Mouse (Mus musculus) forebrain, embryonic 16.5 days (tissue): Measurements from ENCODE around the gene Fam110a. TPM values are rescaled to one million over a fixed set of nuclear protein-coding genes. Genes with fewer than 3 reads are reported as not detected.

Experiments used
- ATAC-seq: fragments of 200-750 bp; cut with Nextera tagmentation; 2 replicates; pipeline ENCODE4 v1.8.0; 2017; ENCODE audit warnings: mild to moderate bottlenecking, moderate library complexity
- H3K27ac ChIP-seq: fragments of 300-500 bp; sonication (generic); 2 replicates; pipeline ENCODE4 v1.5.1; 2014; ENCODE audit warnings: low read length, control low read depth
- H3K27me3 ChIP-seq: fragments of 300-500 bp; sonication (generic); replicated peaks from 2 replicates; pipeline ENCODE4 v1.6.1; 2014; ENCODE audit warnings: low read length; ENCODE audit not compliant: control insufficient read depth, insufficient read depth
- H3K36me3 ChIP-seq: fragments of 300-500 bp; sonication (generic); 2 replicates; pipeline ENCODE4 v1.6.1; 2014; ENCODE audit not compliant: control insufficient read depth, insufficient read depth
- H3K4me1 ChIP-seq: fragments of 300-500 bp; sonication (generic); replicated peaks from 2 replicates; pipeline ENCODE4 v1.6.1; 2014; ENCODE audit warnings: low read length; ENCODE audit not compliant: control insufficient read depth, insufficient read depth
- H3K4me2 ChIP-seq: fragments of 300-500 bp; sonication (generic); 2 replicates; pipeline ENCODE4 v1.6.1; 2014; ENCODE audit warnings: mild to moderate bottlenecking, low read length, control low read depth
- H3K4me3 ChIP-seq: fragments of 300-500 bp; sonication (generic); replicated peaks from 2 replicates; pipeline ENCODE4 v1.5.1; 2014; ENCODE audit warnings: mild to moderate bottlenecking, low read length, control low read depth
- H3K9ac ChIP-seq: fragments of 300-500 bp; sonication (generic); replicated peaks from 2 replicates; pipeline ENCODE4 v1.6.1; 2014; ENCODE audit warnings: low read depth, low read length, control low read depth
- H3K9me3 ChIP-seq: fragments of 300-500 bp; sonication (generic); 2 replicates; pipeline ENCODE4 v1.6.1; 2016; ENCODE audit warnings: low read length; ENCODE audit not compliant: control insufficient read depth
- WGBS: fragments of 180-500 bp; shearing (Covaris S2); extraction: QIAGEN DNeasy Blood & Tissue Kit; methylation state at CpG from one replicate; pipeline ENCODE4 v1.1.7; 2014; 5-methylcytosine and 5-hydroxymethylcytosine counted together
- microRNA counts: library from miRNA; unstranded; fragments of <30 nt; microRNA quantifications from one replicate; lab custom pipeline; 2016
- microRNA-seq: library from miRNA; unstranded; fragments of <30 nt; microRNA quantifications from one replicate; pipeline ENCODE4, GENCODE M21; 2017
- polyA plus RNA-seq: library from polyadenylated mRNA; unstranded; fragments of >200 nt; fragmentation: Nextera tagmentation; extraction: Ambion mirVana; gene quantifications from 2 replicates; pipeline ENCODE4 v1.2.1, GENCODE M21; 2015

The Fam110a gene
- polyA plus RNA-seq, 1 experiment from 2014 or later, result 69.2 TPM

DNA sequence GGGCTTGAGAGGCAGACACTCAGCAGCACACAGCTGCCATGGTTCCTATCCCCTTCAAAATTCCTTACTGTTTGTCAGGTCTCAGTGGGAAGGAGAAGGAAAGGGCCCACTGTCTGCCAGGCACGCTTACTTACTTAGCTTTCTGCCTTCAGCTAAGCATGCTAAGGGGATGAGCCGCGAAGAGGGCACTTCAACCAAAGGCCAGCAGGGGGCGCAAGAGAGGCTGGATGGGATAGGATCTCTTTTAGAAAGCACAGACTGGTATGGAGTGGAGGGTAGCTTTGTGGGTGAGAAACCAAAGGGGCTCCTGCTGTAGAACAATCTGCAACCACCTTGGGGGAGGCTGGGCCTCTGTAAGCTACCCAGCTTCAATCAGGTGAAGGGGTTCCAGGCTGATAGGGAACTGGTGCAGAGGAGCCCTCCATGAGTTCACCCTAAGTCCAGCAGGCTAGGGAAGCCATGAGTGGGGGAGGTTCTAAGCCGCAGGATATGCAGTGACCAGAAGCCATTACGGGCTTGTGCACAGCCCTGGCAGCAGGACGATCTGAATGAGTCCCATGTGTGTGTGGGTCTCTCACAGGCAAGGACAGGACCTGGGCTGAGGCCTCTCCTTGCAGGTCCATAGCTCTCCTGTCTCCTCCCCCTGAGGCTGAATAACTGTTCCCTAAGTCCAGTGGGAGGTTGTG is 49.5 kb downstream of the Fam110a start:
- WGBS, result 37% methylated on average over 7 of the region's 7 CpGs
- peak; percentile 83 for ATAC-seq
- H3K27me3 ChIP-seq, result no peaks in the 10 kb centered on the region

DNA sequence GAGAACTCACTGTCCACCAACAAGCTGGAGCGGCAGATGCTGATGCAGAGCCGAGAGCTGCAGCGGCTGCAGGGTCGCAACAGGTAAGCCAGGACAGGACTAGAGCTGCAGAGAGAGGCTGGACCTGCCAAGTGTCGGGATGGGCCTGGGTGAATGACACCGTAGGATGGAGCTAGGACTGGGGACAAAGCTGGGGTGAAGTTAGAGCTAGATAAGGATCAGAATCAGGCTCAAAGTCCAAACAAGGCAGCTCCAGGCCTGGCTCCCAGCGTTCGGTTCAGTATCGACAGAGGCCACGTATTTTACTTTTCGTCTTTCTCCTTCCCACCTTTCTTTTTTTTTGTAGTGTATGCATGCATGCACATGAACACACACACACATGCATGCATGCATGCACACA is 52.9 kb downstream of the Fam110a start:
- no peak overlapping the region for H3K4me3 ChIP-seq
- WGBS, result 92% methylated on average over 11 of the region's 11 CpGs
- no peaks in the 10 kb centered on the region for H3K27me3 ChIP-seq

More for the DNA sequence above, 49.5 kb downstream of the Fam110a start:
- H3K9ac ChIP-seq, result no peak overlapping the region
- H3K4me2 ChIP-seq, result no peak overlapping the region
- H3K9me3 ChIP-seq, result no peaks in the 10 kb centered on the region
- no peak overlapping the region for H3K27ac ChIP-seq
- no peaks in the 10 kb centered on the region for H3K36me3 ChIP-seq
- H3K4me3 ChIP-seq, result no peak overlapping the region
- H3K4me1 ChIP-seq, result no peaks in the 10 kb centered on the region

DNA sequence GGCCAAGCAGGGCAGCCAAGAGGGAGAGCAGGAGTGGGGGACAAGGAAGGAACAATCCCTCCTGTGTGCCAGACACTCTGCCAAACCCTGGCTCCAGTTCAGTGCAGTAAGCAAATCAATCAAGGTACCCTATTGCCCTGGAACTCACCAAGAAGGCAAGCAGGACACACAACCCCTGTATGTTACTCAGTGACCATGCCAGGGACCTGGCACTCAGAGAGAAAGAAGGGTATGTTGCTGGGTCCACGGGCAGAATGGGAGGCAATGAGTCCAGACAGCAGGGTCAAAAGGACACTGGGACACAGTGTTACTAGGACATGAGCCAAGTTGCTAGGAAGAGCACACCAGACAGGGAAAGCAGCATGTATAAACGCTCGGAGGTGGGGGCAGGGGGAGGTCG is 54.3 kb downstream of the Fam110a start:
- Histone ChIP-seq H3K36me3 (no peaks in the 10 kb centered on the region), H3K27me3 (no peaks in the 10 kb centered on the region), H3K9me3 (no peaks in the 10 kb centered on the region), H3K4me2 (no peak overlapping the region), H3K4me1 (no peaks in the 10 kb centered on the region), H3K9ac (no peak overlapping the region), H3K4me3 (no peak overlapping the region), H3K27ac (no peak overlapping the region)
- WGBS, result 66% methylated on average over 4 of the region's 4 CpGs
- ATAC-seq, result no peak

More for the DNA sequence above, 52.9 kb downstream of the Fam110a start:
- Histone ChIP-seq H3K9me3 (no peaks in the 10 kb centered on the region), H3K36me3 (no peaks in the 10 kb centered on the region), H3K9ac (no peak overlapping the region), H3K27ac (no peak overlapping the region), H3K4me2 (no peak overlapping the region), H3K4me1 (no peaks in the 10 kb centered on the region)
- ATAC-seq, result no peak

DNA sequence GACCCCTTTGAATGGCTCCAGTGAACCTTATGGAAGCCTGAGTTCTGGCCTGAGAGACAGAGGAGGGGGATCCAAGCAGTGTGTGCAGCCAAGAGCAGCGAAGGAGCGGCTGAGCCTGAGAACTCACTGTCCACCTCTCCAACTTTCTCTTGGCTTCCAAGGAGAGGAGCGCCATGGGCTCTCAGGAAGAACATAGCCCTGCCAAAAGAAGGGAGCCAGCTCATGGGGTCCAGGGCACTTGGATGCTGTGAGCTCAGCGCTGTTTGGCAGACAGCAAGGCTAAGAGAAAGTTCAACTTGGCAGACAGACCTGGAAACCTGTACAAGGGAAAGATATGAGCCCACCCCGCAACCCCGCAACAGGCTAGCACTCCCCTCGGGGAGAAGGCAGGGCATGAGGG is 55.7 kb downstream of the Fam110a start:
- no peaks in the 10 kb centered on the region for H3K36me3 ChIP-seq
- no peaks in the 10 kb centered on the region for H3K4me1 ChIP-seq
- no peak overlapping the region for H3K4me3 ChIP-seq
- ATAC-seq, result no peak
- no peak overlapping the region for H3K9ac ChIP-seq
- no peak overlapping the region for H3K4me2 ChIP-seq
- 70% methylated on average over 7 of the region's 7 CpGs for WGBS
- H3K9me3 ChIP-seq, result no peaks in the 10 kb centered on the region
- H3K27me3 ChIP-seq, result no peaks in the 10 kb centered on the region
- no peak overlapping the region for H3K27ac ChIP-seq

DNA sequence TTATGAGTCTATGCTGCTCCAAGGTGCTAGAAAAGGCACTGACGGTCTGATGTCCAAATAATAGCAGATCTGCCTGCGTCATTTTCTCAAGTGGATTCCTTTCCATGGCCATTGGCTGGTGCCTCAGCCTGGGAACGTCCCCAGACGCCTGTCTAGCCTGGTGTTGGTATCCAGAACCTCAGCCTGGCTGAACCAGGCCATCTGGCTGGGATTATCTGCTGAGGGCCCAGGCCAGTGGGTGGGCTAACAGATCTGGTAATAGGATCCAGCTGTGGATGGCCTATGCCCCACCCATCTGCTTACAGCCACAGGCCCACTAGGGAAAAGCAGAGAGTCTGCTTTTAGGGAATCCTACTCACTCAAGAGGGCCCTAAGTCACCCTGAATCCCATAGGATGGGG is 58.4 kb downstream of the Fam110a start:
- H3K4me3 ChIP-seq, result no peak overlapping the region
- no peak overlapping the region for H3K27ac ChIP-seq
- no peaks in the 10 kb centered on the region for H3K4me1 ChIP-seq
- WGBS, result 56% methylated on average over 4 of the region's 4 CpGs
- ATAC-seq, result no peak
- no peak overlapping the region for H3K4me2 ChIP-seq
- H3K27me3 ChIP-seq, result no peaks in the 10 kb centered on the region
- H3K9me3 ChIP-seq, result no peaks in the 10 kb centered on the region
- H3K9ac ChIP-seq, result no peak overlapping the region
- no peaks in the 10 kb centered on the region for H3K36me3 ChIP-seq

DNA sequence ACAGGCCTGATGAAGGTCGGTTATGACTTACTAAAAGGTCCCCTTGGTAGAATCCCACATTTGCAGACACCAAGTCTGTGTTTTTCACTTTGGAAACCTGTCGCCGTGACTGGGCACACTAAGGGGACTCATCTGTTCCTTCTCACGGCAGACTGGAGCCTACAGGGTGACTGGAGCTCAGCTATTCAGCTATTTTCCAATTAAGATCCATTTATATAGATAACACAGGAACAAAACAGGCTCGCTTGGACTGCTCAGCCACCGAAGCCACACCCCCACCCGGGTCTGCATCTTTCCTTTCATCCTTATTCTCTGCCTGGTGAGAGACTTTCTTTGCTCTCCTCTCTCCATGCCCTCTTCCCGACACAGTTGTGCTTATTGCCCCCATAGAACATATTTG is 59.0 kb downstream of the Fam110a start:
- no peak overlapping the region for H3K27ac ChIP-seq
- no peaks in the 10 kb centered on the region for H3K27me3 ChIP-seq
- no peaks in the 10 kb centered on the region for H3K36me3 ChIP-seq
- no peaks in the 10 kb centered on the region for H3K9me3 ChIP-seq
- no peak overlapping the region for H3K9ac ChIP-seq
- WGBS, result 41% methylated on average over 8 of the region's 8 CpGs
- no peak overlapping the region for H3K4me2 ChIP-seq
- H3K4me3 ChIP-seq, result no peak overlapping the region
- no peak for ATAC-seq
- no peaks in the 10 kb centered on the region for H3K4me1 ChIP-seq

MicroRNA genes within 50 kb of the gene (microRNA counts, 519-probe panel; counts per million panel counts)
- not detected for microRNA mmu-miR-1953 (lab: Ali Mortazavi, UCI)

Small RNA genes lying within 50 kb of the gene (microRNA-seq; reads per million reads assigned to microRNA genes)
- 0.83 reads per million for gene Mir1953

Other genes with a start within 250 kb of the Fam110a start
- 56.7 and 57.3 TPM in 2 replicates for gene Psmf1, start 236.0 kb downstream of the Fam110a start, polyA plus RNA-seq
- gene Rspo4, start 137.3 kb downstream of the Fam110a start, polyA plus RNA-seq, result 0.10 and 0.11 TPM in 2 replicates
- 0.10 and 0.14 TPM in 2 replicates for gene Angpt4, start 69.0 kb downstream of the Fam110a start, polyA plus RNA-seq
- 1.5 and 1.9 TPM in 2 replicates for gene Slc52a3, start 16.3 kb upstream of the Fam110a start, polyA plus RNA-seq
- 16.9 and 17.2 TPM in 2 replicates for gene Scrt2, start 101.3 kb upstream of the Fam110a start, polyA plus RNA-seq
- 11.4 and 13.6 TPM in 2 replicates for gene Srxn1, start 125.3 kb upstream of the Fam110a start, polyA plus RNA-seq
- 1.3 and 1.5 TPM in 2 replicates for gene Tcf15, start 163.3 kb upstream of the Fam110a start, polyA plus RNA-seq
- 123 and 137 TPM in 2 replicates for gene Csnk2a1, start 246.6 kb upstream of the Fam110a start, polyA plus RNA-seq